Mouse (Mus musculus) left cerebral cortex, adult 9 months (tissue): ENCODE results near the gene Spata31d1b.

Experiments used
- DNase-seq, 2 experiments: peaks; one replicate each; pipeline ENCODE4 v3.0.0; 2022; ENCODE audit warnings: low spot score in 2 of 2

Spata31d1b gene

DNA sequence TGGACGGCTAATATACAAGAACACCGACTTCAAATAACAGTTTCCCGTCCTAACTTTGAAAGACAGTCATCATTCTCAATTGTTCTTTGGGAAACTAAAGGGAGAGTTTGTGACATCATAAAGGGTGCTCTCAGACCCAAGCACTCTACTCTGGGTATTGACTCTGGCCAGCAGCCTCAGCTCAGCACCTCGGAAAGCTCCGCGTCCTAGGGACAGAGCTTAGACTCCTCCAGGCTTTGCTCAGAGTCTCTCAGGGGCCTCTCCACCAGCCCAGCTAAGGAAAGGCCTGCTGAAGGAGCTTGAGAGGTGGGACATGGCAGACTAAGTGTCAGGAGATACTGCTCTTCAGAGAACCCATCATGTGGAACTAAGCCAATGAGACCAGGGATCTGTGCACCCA lies 34.1 kb downstream of the Spata31d1b start:
- no peak for DNase-seq

DNA sequence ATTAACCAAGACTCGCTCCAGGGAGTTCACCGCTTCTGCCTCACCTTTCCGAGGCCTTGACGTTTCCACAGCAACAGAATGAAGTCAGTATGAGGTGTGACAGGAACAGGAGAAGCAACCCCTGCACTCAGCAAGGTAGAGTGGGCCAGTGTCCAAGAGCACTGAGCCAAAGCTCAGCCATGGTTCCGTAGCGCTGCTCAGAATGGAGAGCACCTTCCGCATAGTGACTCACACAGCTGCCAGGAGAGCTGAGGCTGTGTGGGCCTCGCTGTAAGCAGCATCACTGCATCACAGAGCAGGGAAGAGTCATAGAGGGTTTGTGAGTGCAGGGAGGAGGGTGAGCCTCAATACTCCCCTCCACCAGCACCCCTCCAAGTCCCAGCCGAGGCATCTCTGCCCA lies 34.6 kb downstream of the Spata31d1b start, which contains the start of gene 1700014D04Rik:
Gene 1700014D04Rik, minus strand, starts transcription at position 42 of the 400 bp plus-strand sequence.
- peak in 1 of 2 experiments; percentile 74 for DNase-seq

DNA sequence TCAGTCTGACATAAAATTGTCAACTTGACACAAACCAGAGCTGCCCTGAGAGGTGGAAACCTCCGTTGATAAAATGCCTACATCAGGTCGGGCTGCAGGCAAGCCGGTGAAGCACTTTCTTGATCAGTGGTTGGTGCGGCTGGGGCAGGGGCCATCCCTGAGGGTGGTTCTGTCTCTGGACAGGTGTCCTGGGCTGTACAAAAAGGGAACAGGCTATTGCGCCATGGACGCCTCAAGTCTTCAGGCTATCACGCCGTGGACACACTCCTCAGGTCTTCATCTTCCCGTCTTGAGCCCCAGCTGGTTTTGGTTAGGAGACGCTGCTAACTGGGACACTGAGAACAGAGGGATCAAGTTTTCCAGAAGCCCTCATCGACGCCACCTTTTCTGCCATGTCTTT lies 38.2 kb downstream of the Spata31d1b start:
- no peak for DNase-seq

DNA sequence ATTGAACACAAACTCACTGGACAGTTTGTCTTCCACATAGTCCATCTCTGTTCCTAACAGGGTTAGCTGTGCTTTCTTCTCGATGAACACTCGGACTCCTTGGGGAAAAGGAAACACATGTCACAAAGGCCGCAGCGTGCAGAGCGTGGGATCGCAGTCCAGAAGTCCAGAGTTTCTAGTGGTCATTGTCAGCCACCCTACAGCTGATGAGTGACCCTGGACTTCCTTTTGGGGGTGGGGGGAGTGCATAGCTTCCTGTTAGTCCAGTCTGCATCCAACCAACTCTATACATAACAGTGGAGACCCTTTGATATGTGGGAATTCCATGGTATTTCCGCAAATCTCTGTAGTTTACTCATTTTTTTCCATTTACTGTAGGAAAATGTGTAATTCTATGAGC lies 44.8 kb downstream of the Spata31d1b start:
- no peak for DNase-seq

DNA sequence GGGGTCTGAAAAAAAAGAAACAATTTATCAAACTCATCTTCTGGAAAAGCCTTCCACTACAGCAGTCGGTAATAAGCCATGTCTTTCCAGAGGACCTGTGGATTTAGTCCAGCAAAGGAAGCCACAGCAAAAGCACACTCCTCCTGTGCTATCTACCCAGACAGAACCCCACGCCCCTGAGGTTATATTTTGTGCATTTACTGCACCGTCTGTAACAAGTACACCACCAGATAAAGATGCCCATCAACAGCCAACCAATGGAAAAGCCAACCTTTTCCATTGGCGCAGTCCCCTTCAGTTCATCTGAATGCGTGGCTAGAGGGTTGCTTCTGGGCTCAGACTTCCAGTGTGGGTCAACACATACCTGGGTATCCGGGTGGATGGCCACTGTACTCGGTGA lies 50.7 kb downstream of the Spata31d1b start:
- DNase-seq = no peak

DNA sequence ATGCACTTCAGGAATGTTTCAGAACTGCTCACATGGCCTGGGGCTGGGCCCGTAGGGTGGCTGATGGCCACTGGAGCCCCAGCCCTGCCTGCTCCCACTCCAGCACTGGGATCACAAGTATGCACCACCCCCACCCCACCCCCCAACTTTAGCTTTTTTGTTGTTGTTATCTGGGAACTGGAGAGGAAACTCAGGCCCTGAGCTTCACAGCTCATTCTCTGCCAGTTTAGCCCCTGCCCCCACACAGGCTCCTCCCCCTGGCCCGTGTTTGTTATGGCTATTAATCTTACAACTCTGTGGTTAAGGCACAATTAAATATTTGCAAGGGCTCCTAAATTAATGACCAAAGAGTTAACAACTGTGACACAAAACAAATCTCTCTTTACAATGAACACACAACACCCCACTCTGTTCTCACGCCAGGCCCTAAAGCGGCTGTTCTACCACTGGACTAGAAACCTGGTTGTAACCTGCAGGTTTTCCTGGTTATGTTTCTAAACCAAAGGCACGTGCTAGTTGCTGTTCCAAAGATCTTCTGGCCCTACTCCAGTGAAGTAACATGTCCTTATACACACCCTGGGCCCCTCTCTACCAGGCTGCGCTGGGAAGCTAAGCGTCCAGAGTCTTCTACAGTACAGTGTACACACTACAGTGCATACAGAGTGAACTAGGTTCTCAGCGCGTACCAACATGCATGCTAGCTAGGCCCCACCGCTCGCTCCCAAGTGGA lies 54.9 kb downstream of the Spata31d1b start:
- no peak for DNase-seq

DNA sequence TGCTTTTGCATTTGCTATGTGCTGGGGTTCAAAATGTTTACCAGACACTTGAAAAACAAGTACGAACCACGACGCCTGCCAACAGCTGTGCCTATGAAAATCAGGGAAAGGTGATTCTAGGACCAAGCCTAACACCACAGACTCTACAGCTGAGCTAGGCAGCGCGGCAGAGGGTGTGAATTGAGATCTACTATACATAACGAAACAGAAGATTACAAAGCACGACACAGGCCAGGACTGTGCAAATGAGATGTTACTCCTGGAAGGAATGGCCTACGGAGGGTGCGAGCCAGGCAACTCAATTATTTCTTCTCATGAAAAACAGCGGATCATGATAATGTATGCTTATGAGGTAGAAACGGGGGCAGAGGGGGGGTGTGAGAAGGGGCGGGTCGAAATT lies 56.4 kb downstream of the Spata31d1b start:
- peak in 1 of 2 experiments; percentile 22 for DNase-seq
